Mouse (Mus musculus): ENCODE data around the gene Usp37.

- TF ChIP-seq CTCF (IDR thresholded peaks at IDR 0.05; ENCODE audit: low read depth, low read length) (no peak), POLR2A (IDR thresholded peaks at IDR 0.05; ENCODE audit: insufficient read depth, low read length) (no peak)
Measured at GRCm38 (mm10) chr1:74569739-74570719, 25.9 kb upstream of the Usp37 start.

Measured in ES-Bruce4 (cell line).